Mouse (Mus musculus) erythroblast, embryonic 14.5 days (primary cell): Measurements from ENCODE around the gene Arap1. TPM values are rescaled to one million over a fixed set of nuclear protein-coding genes. Genes with fewer than 3 reads are reported as not detected.

Experiments used
- H3K27me3 ChIP-seq: 2 replicates; pipeline ENCODE4 v1.6.1; 2012; ENCODE audit warnings: inconsistent platforms; ENCODE audit not compliant: control insufficient read depth
- H3K36me3 ChIP-seq: 2 replicates; pipeline ENCODE4 v1.6.1; 2012; ENCODE audit warnings: mild to moderate bottlenecking, inconsistent platforms; ENCODE audit not compliant: control insufficient read depth
- H3K4me1 ChIP-seq: 2 replicates; pipeline ENCODE4 v1.6.1; 2012; ENCODE audit warnings: inconsistent platforms; ENCODE audit not compliant: control insufficient read depth
- H3K4me3 ChIP-seq: replicated peaks from 2 replicates; pipeline ENCODE3; 2012; ENCODE audit warnings: moderate library complexity, mild to moderate bottlenecking, inconsistent platforms
- H3K9me3 ChIP-seq: 2 replicates; pipeline ENCODE4 v1.6.1; 2012; ENCODE audit warnings: low read length, inconsistent platforms, mixed read lengths; ENCODE audit not compliant: control insufficient read depth
- GATA1 ChIP-seq: IDR thresholded peaks from 2 replicates; pipeline ENCODE4 v1.6.1; 2012; ENCODE audit warnings: low read length, inconsistent platforms, mixed read lengths
- TAL1 ChIP-seq: IDR thresholded peaks from 3 replicates; pipeline ENCODE4 v1.6.1; 2012; ENCODE audit warnings: low read length, inconsistent platforms, mixed read lengths
- polyA plus RNA-seq: library from polyadenylated mRNA; stranded (reverse); fragments of >175 nt; gene quantifications from 2 replicates; pipeline ENCODE4 v1.2.3, GENCODE M21; 2012

The Arap1 gene
- polyA plus RNA-seq, 1 experiment, result 1.1 TPM

- Histone ChIP-seq H3K36me3 (peaks cover 37% of the 10 kb centered on the region; the same call in 1 of the 2 replicates), H3K4me3 (no peak overlapping the region), H3K9me3 (peaks cover 3% of the 10 kb centered on the region; the same call in 1 of the 2 replicates), H3K4me1 (no peaks in the 10 kb centered on the region; the same call in 1 of the 2 replicates), H3K27me3 (no peaks in the 10 kb centered on the region)
- TF ChIP-seq TAL1 (no peak), GATA1 (no peak)
These were observed 46.0 kb downstream of the Arap1 start for GRCm38 (mm10) chr7:101393694-101394504.

- no peak for TF ChIP-seq GATA1
- Histone ChIP-seq H3K27me3 (no peaks in the 10 kb centered on the region), H3K9me3 (peaks cover 3% of the 10 kb centered on the region; the same call in 1 of the 2 replicates), H3K4me1 (no peaks in the 10 kb centered on the region; the same call in 1 of the 2 replicates), H3K36me3 (peaks cover 41% of the 10 kb centered on the region; the same call in 1 of the 2 replicates), H3K4me3 (no peak overlapping the region)
These were observed 46.7 kb downstream of the Arap1 start for GRCm38 (mm10) chr7:101394569-101394968.

- no peak for TF ChIP-seq TAL1
- TF ChIP-seq GATA1, result no peak
- peaks cover 3% of the 10 kb centered on the region; the same call in 1 of the 2 replicates for H3K9me3 ChIP-seq
- H3K36me3 ChIP-seq, result peaks cover 42% of the 10 kb centered on the region
- no peak overlapping the region for H3K4me3 ChIP-seq
- H3K27me3 ChIP-seq, result no peaks in the 10 kb centered on the region
- H3K4me1 ChIP-seq, result no peaks in the 10 kb centered on the region; the same call in 1 of the 2 replicates
These were observed 47.6 kb downstream of the Arap1 start for GRCm38 (mm10) chr7:101395471-101395870.

GRCm38 (mm10) chr7:101397175-101397574 lies 49.3 kb downstream of the Arap1 start:
- peaks cover 51% of the 10 kb centered on the region for H3K36me3 ChIP-seq
- no peak overlapping the region for H3K4me3 ChIP-seq
- no peaks in the 10 kb centered on the region for H3K4me1 ChIP-seq
- TF ChIP-seq TAL1 (no peak), GATA1 (no peak)
- H3K9me3 ChIP-seq, result peaks cover 3% of the 10 kb centered on the region; the same call in 1 of the 2 replicates
- no peaks in the 10 kb centered on the region for H3K27me3 ChIP-seq

- peaks cover 3% of the 10 kb centered on the region; the same call in 1 of the 2 replicates for H3K9me3 ChIP-seq
- peaks cover 63% of the 10 kb centered on the region for H3K36me3 ChIP-seq
- TF ChIP-seq TAL1, result no peak
- no peak for TF ChIP-seq GATA1
- H3K4me1 ChIP-seq, result no peaks in the 10 kb centered on the region
- no peaks in the 10 kb centered on the region for H3K27me3 ChIP-seq
- no peak overlapping the region for H3K4me3 ChIP-seq
These were observed 53.6 kb downstream of the Arap1 start for GRCm38 (mm10) chr7:101401510-101401909.

- Histone ChIP-seq H3K4me1 (no peaks in the 10 kb centered on the region), H3K4me3 (no peak overlapping the region), H3K27me3 (no peaks in the 10 kb centered on the region), H3K9me3 (no peaks in the 10 kb centered on the region), H3K36me3 (peaks cover 51% of the 10 kb centered on the region)
- no peak for TF ChIP-seq TAL1
- no peak for TF ChIP-seq GATA1
These were observed 56.0 kb downstream of the Arap1 start for GRCm38 (mm10) chr7:101403831-101404230.

- Histone ChIP-seq H3K4me1 (peaks cover 20% of the 10 kb centered on the region), H3K36me3 (peaks cover 14% of the 10 kb centered on the region), H3K9me3 (no peaks in the 10 kb centered on the region), H3K4me3 (no peak within 1 kb of the TSS), H3K27me3 (no peaks in the 10 kb centered on the region)
- TF ChIP-seq TAL1 (no peak), GATA1 (no peak)
These were observed 62.5 kb downstream of the Arap1 start, which contains the start of gene Gm45837 for GRCm38 (mm10) chr7:101410267-101410936. Gene Gm45837, plus strand, starts transcription at chr7:101410886.

GRCm38 (mm10) chr7:101412796-101413195 lies 64.9 kb downstream of the Arap1 start:
- H3K9me3 ChIP-seq, result no peaks in the 10 kb centered on the region
- no peak overlapping the region for H3K4me3 ChIP-seq
- H3K4me1 ChIP-seq, result peaks cover 27% of the 10 kb centered on the region
- TF ChIP-seq TAL1 (no peak), GATA1 (no peak)
- peaks cover 7% of the 10 kb centered on the region for H3K27me3 ChIP-seq
- peaks cover 13% of the 10 kb centered on the region for H3K36me3 ChIP-seq

GRCm38 (mm10) chr7:101414209-101414608 lies 66.3 kb downstream of the Arap1 start:
- H3K36me3 ChIP-seq, result peaks cover 3% of the 10 kb centered on the region; the same call in 1 of the 2 replicates
- no peaks in the 10 kb centered on the region for H3K9me3 ChIP-seq
- peaks cover 16% of the 10 kb centered on the region for H3K27me3 ChIP-seq
- peaks cover 30% of the 10 kb centered on the region for H3K4me1 ChIP-seq
- H3K4me3 ChIP-seq, result no peak overlapping the region
- TF ChIP-seq GATA1 (no peak), TAL1 (no peak)
